Mouse (Mus musculus): ENCODE measurements around the gene Slc31a2.

DNA sequence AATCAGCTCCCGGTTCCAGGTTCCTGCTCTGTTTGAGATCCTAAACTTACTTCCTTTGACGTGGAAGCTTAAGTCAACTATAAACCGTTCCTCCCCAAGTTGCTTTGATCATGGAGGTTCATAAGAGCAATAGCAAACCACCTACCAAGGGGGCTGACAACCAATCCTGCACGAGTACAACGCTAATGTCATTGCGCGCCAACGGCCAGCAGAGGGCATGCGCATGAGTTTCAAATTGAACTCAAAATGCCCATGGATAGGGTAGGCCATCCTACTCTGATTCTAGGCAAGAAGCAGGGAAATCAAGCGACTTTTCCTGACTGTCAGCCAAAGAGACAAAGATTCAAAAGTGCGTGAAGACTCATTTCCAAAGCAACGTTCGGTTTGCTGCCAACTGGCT lies 31.6 kb upstream of the Slc31a2 start, which contains the start of gene Zfp37:
- peak; percentile 64 for TF ChIP-seq CTCF (IDR thresholded peaks at IDR 0.05; ENCODE audit: low read depth, low read length)
- no peak for TF ChIP-seq EP300 (IDR thresholded peaks at IDR 0.05; ENCODE audit: insufficient read depth, low read depth, low read length)

Measured in ES-Bruce4 (cell line).